Mouse (Mus musculus): ENCODE measurements around the gene Obp2a.
"Not testable (repeated sequence)": the region's sequence is repeated elsewhere in the genome, so short reads cannot be mapped to it uniquely, and the experiment has no call there.

Gene Obp2a

GRCm38 (mm10) chr2:25709056-25709455 is 9.2 kb downstream of the Obp2a start:
- DNase-seq (ENCODE audit: low read depth in 2 of 2, low spot score in 2 of 2): not testable (repeated sequence)

GRCm38 (mm10) chr2:25709791-25710190 is 9.9 kb downstream of the Obp2a start:
- DNase-seq (ENCODE audit: low read depth in 2 of 2, low spot score in 2 of 2): not testable (repeated sequence)

GRCm38 (mm10) chr2:25711641-25712040 is 11.8 kb downstream of the Obp2a start:
- not testable (repeated sequence) for DNase-seq (ENCODE audit: low read depth in 2 of 2, low spot score in 2 of 2)

- DNase-seq (ENCODE audit: low read depth in 2 of 2, low spot score in 2 of 2): no peak
Measured at GRCm38 (mm10) chr2:25717222-25717621, 17.4 kb downstream of the Obp2a start.

GRCm38 (mm10) chr2:25733199-25733930 is 33.5 kb downstream of the Obp2a start:
- DNase-seq (ENCODE audit: low read depth in 2 of 2, low spot score in 2 of 2): no peak

- DNase-seq (ENCODE audit: low read depth in 2 of 2, low spot score in 2 of 2): not testable (repeated sequence)
Measured at GRCm38 (mm10) chr2:25736709-25737108, 36.9 kb downstream of the Obp2a start, which contains the start of gene Obp2b. TSS of gene Obp2b (plus strand) at chr2:25737009.

- no peak for DNase-seq (ENCODE audit: low read depth in 2 of 2, low spot score in 2 of 2)
Measured at GRCm38 (mm10) chr2:25741671-25742070, 41.8 kb downstream of the Obp2a start.
